Comparison of ENCODE assay signal across 13 mouse cellular contexts in genomic region chrX:48106226-48106625, GRCm38 (mm10). TPM values are rescaled to one million over a fixed set of nuclear protein-coding genes. Genes with fewer than 3 reads are reported as not detected.
DNase-seq lines count a peak whose midpoint lies in the region; ATAC-seq and TF ChIP-seq lines count a peak whose summit lies in the region.
"Had no signal": no experiment of that assay in that cellular context is flagged by ENCODE, and none has a peak within 500 bp of the region (broad histone marks: within the 10 kb centered on the region; RNA-seq: fewer than 3 reads in every experiment).

No protein-coding gene starts in this region.

- 53% methylated on average over 3 of the region's 3 CpGs for WGBS in kidney, adult 2 months

- no peaks in the 10 kb centered on the region for H3K27me3 ChIP-seq in kidney, adult 2 months (replicated peaks; ENCODE audit: control insufficient read depth, insufficient read depth, low read length)
- H3K27me3 ChIP-seq: embryonic facial prominence, embryonic 12.5 days had no signal

- no peak overlapping the region for H3K4me3 ChIP-seq in kidney, adult 2 months (ENCODE audit: insufficient read depth, low read depth, low read length)
- H3K4me3 ChIP-seq: embryonic facial prominence, embryonic 12.5 days; left cerebral cortex, adult 2 months had no signal

- no peak for TF ChIP-seq CTCF in kidney, adult 2 months (conservative IDR thresholded peaks at IDR 0.05; ENCODE audit: insufficient read depth, insufficient read length, low read depth, low read length)

- ATAC-seq in neutrophil, adult 5-6 weeks (ENCODE audit: extremely low read depth, insufficient number of reproducible peaks, low FRiP score, poor library complexity, severe bottlenecking) = peak; percentile 39; the same call in 1 of the 2 replicates
- ATAC-seq: forebrain, embryonic 14.5 days had no signal

- peak; percentile 70 to 73 for DNase-seq in adrenal gland, adult (ENCODE audit: inconsistent age in 2 of 2, low spot score in 1 of 2)
- no peak for DNase-seq in adrenal gland, adult 18-20 months (ENCODE audit: low spot score in 2 of 2)
- peak; percentile 61 for DNase-seq in kidney, adult 2 months
- no peak for DNase-seq in kidney, postnatal 4 days
- DNase-seq in heart, adult 9 months (ENCODE audit: low spot score in 2 of 2) = peak; percentile 38 to 63
- no peak for DNase-seq in left cerebral cortex, adult 8-10 months (ENCODE audit: low spot score in 2 of 2)
- DNase-seq in cerebellum, adult 11-12 months = no peak
- DNase-seq: cerebellum, adult 8-10 months; thymus, postnatal 4 days had no signal

- 0 out of 2 replicates have a peak, but pooled peaks cover 4% of the 10 kb centered on the region for H3K4me1 ChIP-seq in kidney, adult 2 months (ENCODE audit: control insufficient read depth, insufficient read depth, low read length)
- H3K4me1 ChIP-seq: embryonic facial prominence, embryonic 12.5 days had no signal

- H3K36me3 ChIP-seq in kidney, adult 2 months (ENCODE audit: control insufficient read depth, insufficient read depth, low read length) = no peaks in the 10 kb centered on the region
- H3K36me3 ChIP-seq: embryonic facial prominence, embryonic 12.5 days had no signal

- H3K27ac ChIP-seq in kidney, adult 2 months (ENCODE audit: insufficient read depth, low read depth, low read length) = no peak overlapping the region
- H3K27ac ChIP-seq: embryonic facial prominence, embryonic 12.5 days; left cerebral cortex, adult 2 months had no signal

- no peak for TF ChIP-seq POLR2A in kidney, adult 2 months (IDR thresholded peaks at IDR 0.05; ENCODE audit: low read depth, low read length)

RNA-seq across cellular contexts. Expression of gene Xpnpep2, which starts 2.3 kb away (rescaled TPM):
- total RNA-seq in adrenal gland, adult 18-20 months (2021) = 1 to 10 TPM; 1.4 to 3.7 TPM
- 25.8 and 32.5 TPM in 2 replicates for polyA plus RNA-seq in kidney, adult 2 months (2012; rRNA removed)
- 0.12 and 0.25 TPM in 2 replicates for total RNA-seq in neutrophil, adult 5-6 weeks (2017)
- total RNA-seq in left cerebral cortex, adult 8-10 months (2022) = 1 to 10 TPM in 1 of 4 experiments, under 1 TPM in 3; 0.09 to 1.1 (median 0.57) TPM

RNA-seq across cellular contexts. Expression of gene Sash3, which starts 40.0 kb away (rescaled TPM):
- total RNA-seq in adrenal gland, adult 18-20 months (2021) = 1 to 10 TPM; 1.5 to 2.2 TPM
- 1.5 and 6.8 TPM in 2 replicates for polyA plus RNA-seq in kidney, adult 2 months (2012; rRNA removed)
- 217 and 224 TPM in 2 replicates for total RNA-seq in neutrophil, adult 5-6 weeks (2017)
- 1 to 10 TPM; 1.4 to 2.5 (median 1.9) TPM for total RNA-seq in left cerebral cortex, adult 8-10 months (2022)

Comparison
In these comparisons a context has a peak if more than half of its experiments do, and no peak if none do; other contexts are left out.
1. DNase-seq: peak in adrenal gland, adult (2 of 2), kidney, adult 2 months (single experiment) and heart, adult 9 months (2 of 2); none in adrenal gland, adult 18-20 months (0 of 2), kidney, postnatal 4 days (0 of 2), left cerebral cortex, adult 8-10 months (0 of 2) and cerebellum, adult 11-12 months (single experiment).
2. RNA of gene Sash3, which starts 40.0 kb away (total RNA-seq): 217 to 224 TPM in neutrophil, adult 5-6 weeks; 1.4 to 2.5 TPM in left cerebral cortex, adult 8-10 months and 1.5 to 2.2 TPM in adrenal gland, adult 18-20 months; every median in the first group is over 10 times any median in the second.